In genomic region chr8:10879883-10880282, GRCm38 (mm10) we compare ENCODE assay signal across 24 mouse cellular contexts.
DNase-seq lines count a peak whose midpoint lies in the region; ATAC-seq and TF ChIP-seq lines count a peak whose summit lies in the region.
"Had no signal": no experiment of that assay in that cellular context is flagged by ENCODE, and none has a peak within 500 bp of the region (broad histone marks: within the 10 kb centered on the region; RNA-seq: fewer than 3 reads in every experiment).

No protein-coding gene starts in this region.

- DNase-seq in forebrain, embryonic 14.5 days (ENCODE audit: low spot score) = peak; percentile 32
- no peak for DNase-seq in frontal cortex, postnatal 25 days (ENCODE audit: low spot score in 2 of 2)
- DNase-seq in heart, postnatal 25 days (ENCODE audit: low spot score) = no peak
- DNase-seq: cerebellum, adult 11 months; cerebellum, postnatal 10 days; gastrocnemius, postnatal 25 days; heart, adult 2 months; heart, postnatal 36 days; left cerebral cortex, postnatal 4 days; right cerebral cortex, postnatal 25 days; thymus, postnatal 25 days had no signal

- ATAC-seq in forebrain, embryonic 14.5 days = no peak
- ATAC-seq in forebrain, embryonic 15.5 days (replicated peaks) = no peak
- ATAC-seq in liver, embryonic 15.5 days (ENCODE audit: insufficient read depth) = no peak
- ATAC-seq in liver, embryonic 12.5 days = no peak
- peak; percentile 45; the same call in 1 of the 2 replicates for ATAC-seq in common myeloid progenitor, adult 5-6 weeks (replicated peaks; ENCODE audit: low read depth, poor library complexity, severe bottlenecking)
- ATAC-seq: forebrain, embryonic 16.5 days; Patski had no signal

- intact Hi-C loops in heart, postnatal 25 days (cut with DNase I) = loop anchor here (5.0 to 10.0 kb wide), 3 partner anchors 77 to 295 kb away; partner anchors contain the start of gene Irs2

- H3K9me3 ChIP-seq in forebrain, embryonic 14.5 days (replicated peaks; ENCODE audit: control insufficient read depth, low read length) = no peaks in the 10 kb centered on the region
- H3K9me3 ChIP-seq in forebrain, embryonic 15.5 days = no peaks in the 10 kb centered on the region
- H3K9me3 ChIP-seq in liver, embryonic 15.5 days (replicated peaks) = no peaks in the 10 kb centered on the region
- H3K9me3 ChIP-seq in liver, embryonic 12.5 days (replicated peaks) = no peaks in the 10 kb centered on the region
- H3K9me3 ChIP-seq: embryonic facial prominence, embryonic 13.5 days; hindbrain, embryonic 15.5 days; limb, embryonic 15.5 days; lung, embryonic 15.5 days; midbrain, embryonic 12.5 days had no signal

- WGBS in forebrain, embryonic 14.5 days = 40% methylated on average over 6 of the region's 6 CpGs
- 31% methylated on average over 6 of the region's 6 CpGs for WGBS in forebrain, embryonic 15.5 days
- 46% methylated on average over 6 of the region's 6 CpGs for WGBS in liver, embryonic 15.5 days (ENCODE audit: insufficient replicate concordance)
- 62% methylated on average over 6 of the region's 6 CpGs for WGBS in liver, embryonic 12.5 days (ENCODE audit: insufficient replicate concordance)
- 39% methylated on average over 6 of the region's 6 CpGs for WGBS in small intestine, adult 2 months

- TF ChIP-seq CTCF in small intestine, adult 2 months (IDR thresholded peaks at IDR 0.05; ENCODE audit: extremely low read depth, insufficient read length, insufficient replicate concordance, low read depth, low read length) = no peak

- no peak overlapping the region for H3K4me3 ChIP-seq in forebrain, embryonic 14.5 days (ENCODE audit: low read depth, low read length)
- no peak overlapping the region for H3K4me3 ChIP-seq in forebrain, embryonic 15.5 days
- no peak overlapping the region for H3K4me3 ChIP-seq in liver, embryonic 15.5 days (replicated peaks)
- no peak overlapping the region for H3K4me3 ChIP-seq in liver, embryonic 12.5 days
- no peak overlapping the region for H3K4me3 ChIP-seq in small intestine, adult 2 months (ENCODE audit: low read depth, low read length)
- H3K4me3 ChIP-seq: embryonic facial prominence, embryonic 13.5 days; heart, adult 2 months; hindbrain, embryonic 15.5 days; limb, embryonic 15.5 days; lung, embryonic 15.5 days; midbrain, embryonic 12.5 days had no signal

- no peak for TF ChIP-seq POLR2A in small intestine, adult 2 months (IDR thresholded peaks at IDR 0.05; ENCODE audit: low read depth, low read length)

- H3K27ac ChIP-seq in forebrain, embryonic 14.5 days (ENCODE audit: low read depth, low read length) = no peak overlapping the region
- H3K27ac ChIP-seq in forebrain, embryonic 15.5 days (replicated peaks) = no peak overlapping the region
- peak overlapping the region; percentile 49 for H3K27ac ChIP-seq in liver, embryonic 15.5 days (replicated peaks)
- no peak overlapping the region for H3K27ac ChIP-seq in liver, embryonic 12.5 days
- H3K27ac ChIP-seq in small intestine, adult 2 months (ENCODE audit: insufficient read depth, low read depth, low read length) = peak overlapping the region; percentile 88
- H3K27ac ChIP-seq: embryonic facial prominence, embryonic 13.5 days; heart, adult 2 months; hindbrain, embryonic 15.5 days; limb, embryonic 15.5 days; lung, embryonic 15.5 days; macrophage; midbrain, embryonic 12.5 days had no signal

- H3K4me2 ChIP-seq in forebrain, embryonic 14.5 days (ENCODE audit: low read length) = no peak overlapping the region
- H3K4me2 ChIP-seq in forebrain, embryonic 15.5 days (replicated peaks) = no peak overlapping the region
- no peak overlapping the region for H3K4me2 ChIP-seq in liver, embryonic 15.5 days
- H3K4me2 ChIP-seq in liver, embryonic 12.5 days = no peak overlapping the region
- H3K4me2 ChIP-seq: embryonic facial prominence, embryonic 13.5 days; hindbrain, embryonic 15.5 days; limb, embryonic 15.5 days; lung, embryonic 15.5 days; midbrain, embryonic 12.5 days had no signal

- H3K9ac ChIP-seq in forebrain, embryonic 14.5 days (ENCODE audit: low read length) = no peak overlapping the region
- H3K9ac ChIP-seq in forebrain, embryonic 15.5 days (replicated peaks) = no peak overlapping the region
- no peak overlapping the region for H3K9ac ChIP-seq in liver, embryonic 15.5 days
- H3K9ac ChIP-seq in liver, embryonic 12.5 days = no peak overlapping the region
- H3K9ac ChIP-seq: embryonic facial prominence, embryonic 13.5 days; hindbrain, embryonic 15.5 days; limb, embryonic 15.5 days; lung, embryonic 15.5 days; midbrain, embryonic 12.5 days had no signal

- H3K27me3 ChIP-seq in forebrain, embryonic 14.5 days (replicated peaks; ENCODE audit: control insufficient read depth, insufficient read depth, low read length) = no peaks in the 10 kb centered on the region
- H3K27me3 ChIP-seq in forebrain, embryonic 15.5 days = no peaks in the 10 kb centered on the region
- peaks cover 11% of the 10 kb centered on the region; the same call in 1 of the 2 replicates for H3K27me3 ChIP-seq in liver, embryonic 15.5 days
- peaks cover 38% of the 10 kb centered on the region for H3K27me3 ChIP-seq in liver, embryonic 12.5 days (replicated peaks)
- no peaks in the 10 kb centered on the region for H3K27me3 ChIP-seq in small intestine, adult 2 months (ENCODE audit: control insufficient read depth, insufficient read depth, low read length)
- H3K27me3 ChIP-seq: hindbrain, embryonic 15.5 days; midbrain, embryonic 12.5 days; Patski had no signal

- H3K4me1 ChIP-seq in forebrain, embryonic 14.5 days (ENCODE audit: control insufficient read depth, insufficient read depth, low read length) = 0 out of 2 replicates have a peak, but pooled peaks cover 2% of the 10 kb centered on the region
- H3K4me1 ChIP-seq in forebrain, embryonic 15.5 days = peaks cover 7% of the 10 kb centered on the region; the same call in 1 of the 2 replicates
- 0 out of 2 replicates have a peak, but pooled peaks cover 4% of the 10 kb centered on the region for H3K4me1 ChIP-seq in liver, embryonic 15.5 days (replicated peaks)
- H3K4me1 ChIP-seq in liver, embryonic 12.5 days = no peaks in the 10 kb centered on the region
- H3K4me1 ChIP-seq in small intestine, adult 2 months (ENCODE audit: control insufficient read depth, insufficient read depth, insufficient read length, low read length) = peaks cover 35% of the 10 kb centered on the region
- H3K4me1 ChIP-seq: hindbrain, embryonic 15.5 days; limb, embryonic 15.5 days; lung, embryonic 15.5 days had no signal

- H3K36me3 ChIP-seq in forebrain, embryonic 14.5 days (ENCODE audit: control insufficient read depth, insufficient read depth, low read length) = no peaks in the 10 kb centered on the region
- H3K36me3 ChIP-seq in forebrain, embryonic 15.5 days = no peaks in the 10 kb centered on the region
- H3K36me3 ChIP-seq in liver, embryonic 15.5 days (replicated peaks) = no peaks in the 10 kb centered on the region
- no peaks in the 10 kb centered on the region for H3K36me3 ChIP-seq in liver, embryonic 12.5 days
- H3K36me3 ChIP-seq in small intestine, adult 2 months (ENCODE audit: control insufficient read depth, insufficient read depth, low read length) = no peaks in the 10 kb centered on the region
- H3K36me3 ChIP-seq: embryonic facial prominence, embryonic 13.5 days; hindbrain, embryonic 15.5 days; limb, embryonic 15.5 days; lung, embryonic 15.5 days; midbrain, embryonic 12.5 days had no signal

Comparison
In these comparisons a context has a peak if more than half of its experiments do, and no peak if none do; other contexts are left out.
1. H3K27ac ChIP-seq: peak in liver, embryonic 15.5 days (single experiment) and small intestine, adult 2 months (single experiment); none in forebrain, embryonic 14.5 days (single experiment), forebrain, embryonic 15.5 days (single experiment) and liver, embryonic 12.5 days (single experiment).